Mouse (Mus musculus): ENCODE data around the gene Myrip. TPM values are rescaled to one million over a fixed set of nuclear protein-coding genes. Genes with fewer than 3 reads are reported as not detected.
A peak's percentile ranks its signal among the peaks of the same experiment; 100 is the strongest.

Gene Myrip
- total RNA-seq, 2 experiments from 2014 or later: not detected

GRCm38 (mm10) chr9:120504423-120504822 is 203.1 kb downstream of the Myrip start:
- ATAC-seq (replicated peaks; ENCODE audit: low FRiP score, poor library complexity, severe bottlenecking): no peak

GRCm38 (mm10) chr9:120511781-120512180 is 210.5 kb downstream of the Myrip start:
- ATAC-seq (replicated peaks; ENCODE audit: low FRiP score, poor library complexity, severe bottlenecking): 0 out of 2 replicates have a peak, but pooled peaks have one; percentile 58

GRCm38 (mm10) chr9:120516720-120517119 is 215.4 kb downstream of the Myrip start:
- no peak for ATAC-seq (replicated peaks; ENCODE audit: low FRiP score, poor library complexity, severe bottlenecking)

GRCm38 (mm10) chr9:120518946-120519345 is 217.6 kb downstream of the Myrip start:
- ATAC-seq (replicated peaks; ENCODE audit: low FRiP score, poor library complexity, severe bottlenecking): no peak

- ATAC-seq (replicated peaks; ENCODE audit: low FRiP score, poor library complexity, severe bottlenecking): no peak
Observed at GRCm38 (mm10) chr9:120519469-120520125, 218.3 kb downstream of the Myrip start.

- no peak for ATAC-seq (replicated peaks; ENCODE audit: low FRiP score, poor library complexity, severe bottlenecking)
Observed at GRCm38 (mm10) chr9:120521161-120521560, 219.8 kb downstream of the Myrip start.

Other genes with a start within 250 kb of the Myrip start
- gene Cx3cr1, start 231.6 kb upstream of the Myrip start, total RNA-seq (2015; ENCODE audit: low replicate concordance): 6.7 and 7.3 TPM in 2 replicates
- 8.8 and 13.7 TPM in 2 replicates for gene Cx3cr1, start 231.6 kb upstream of the Myrip start, total RNA-seq (2017; ENCODE audit: low replicate concordance)
- gene Ccr8, start 209.4 kb upstream of the Myrip start, total RNA-seq (2015; ENCODE audit: low replicate concordance): not detected in 2 replicates
- not detected in 2 replicates for gene Ccr8, start 209.4 kb upstream of the Myrip start, total RNA-seq (2017; ENCODE audit: low replicate concordance)
- 79.7 and 177 TPM in 2 replicates for gene Slc25a38, start 191.1 kb upstream of the Myrip start, total RNA-seq (2015; ENCODE audit: low replicate concordance)
- 230 and 266 TPM in 2 replicates for gene Slc25a38, start 191.1 kb upstream of the Myrip start, total RNA-seq (2017; ENCODE audit: low replicate concordance)
- gene Rpsa, start 173.8 kb upstream of the Myrip start, total RNA-seq (2015; ENCODE audit: low replicate concordance): 532 and 535 TPM in 2 replicates
- gene Rpsa, start 173.8 kb upstream of the Myrip start, total RNA-seq (2017; ENCODE audit: low replicate concordance): 872 and 875 TPM in 2 replicates
- gene Mobp, start 151.8 kb upstream of the Myrip start, total RNA-seq (2015; ENCODE audit: low replicate concordance): not detected in 2 replicates
- gene Mobp, start 151.8 kb upstream of the Myrip start, total RNA-seq (2017; ENCODE audit: low replicate concordance): not detected in 2 replicates
- 23.6 and 24.2 TPM in 2 replicates for gene Eif1b, start 190.7 kb downstream of the Myrip start, total RNA-seq (2015; ENCODE audit: low replicate concordance)
- gene Eif1b, start 190.7 kb downstream of the Myrip start, total RNA-seq (2017; ENCODE audit: low replicate concordance): 17.6 and 31.2 TPM in 2 replicates
- gene Entpd3, start 238.3 kb downstream of the Myrip start, total RNA-seq (2015; ENCODE audit: low replicate concordance): 0.63 TPM in 1 of 2 replicates, not detected in the other
- gene Entpd3, start 238.3 kb downstream of the Myrip start, total RNA-seq (2017; ENCODE audit: low replicate concordance): 0.17 TPM in 1 of 2 replicates, not detected in the other

Data from erythroblast, adult 5-6 weeks (primary cell).